Mouse (Mus musculus): ENCODE measurements around the gene Mcu.

DNA sequence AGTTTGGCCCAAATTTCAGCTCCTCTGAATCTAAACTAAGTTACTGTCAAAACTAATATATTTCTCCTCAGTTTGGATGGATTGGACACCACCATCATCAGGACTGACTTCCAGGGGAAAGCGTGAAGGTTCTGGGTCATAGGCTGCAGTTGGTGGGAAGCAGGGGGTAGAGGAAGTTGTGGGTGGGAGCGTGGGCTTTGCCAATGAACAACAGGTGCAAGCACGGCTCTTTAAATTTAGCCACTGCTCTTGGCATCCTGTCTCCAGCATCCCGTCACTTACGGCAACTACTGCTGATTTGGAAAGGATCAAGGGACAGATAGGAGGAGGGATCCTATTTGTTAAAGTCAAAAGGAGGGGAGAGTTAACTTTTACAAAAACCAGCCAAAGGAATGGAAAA is 7.0 kb upstream of the Mcu start:
- no peak for TF ChIP-seq CTCF (IDR thresholded peaks at IDR 0.05; ENCODE audit: low read depth)
- TF ChIP-seq EP300 (IDR thresholded peaks at IDR 0.05; ENCODE audit: low read depth), result no peak

Measured in liver, embryonic 14.5 days (tissue).